Mouse (Mus musculus) ES-CJ7 (cell line): Measurements from ENCODE around the gene Dyrk1a.

Experiments
- DNase-seq: peaks from one replicate; pipeline ENCODE4 v3.0.0; 2011; ENCODE audit warnings: low read depth, low spot score

Gene Dyrk1a

DNA sequence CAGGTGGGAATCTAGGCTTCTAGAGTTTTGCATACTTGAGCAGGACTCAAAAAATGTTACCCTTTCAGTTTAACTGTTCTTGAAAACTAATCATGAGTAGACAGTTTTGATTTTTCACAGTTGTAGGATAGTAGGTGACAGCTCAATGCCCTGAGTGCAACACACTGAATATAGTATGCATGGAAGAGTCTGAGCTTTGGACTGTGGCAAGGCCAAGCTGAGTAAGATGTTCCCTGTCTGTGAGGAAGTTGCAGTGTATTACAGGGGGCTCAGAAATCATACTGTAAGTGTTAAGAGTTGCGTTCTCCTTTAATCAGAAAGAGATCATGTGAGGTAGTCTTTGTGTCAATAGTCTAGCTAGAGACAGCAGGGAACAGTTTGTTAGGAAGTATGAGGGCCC lies 20.4 kb downstream of the Dyrk1a start:
- DNase-seq: no peak

GRCm38 (mm10) chr16:94590977-94591376 lies 21.2 kb downstream of the Dyrk1a start:
- no peak for DNase-seq

DNA sequence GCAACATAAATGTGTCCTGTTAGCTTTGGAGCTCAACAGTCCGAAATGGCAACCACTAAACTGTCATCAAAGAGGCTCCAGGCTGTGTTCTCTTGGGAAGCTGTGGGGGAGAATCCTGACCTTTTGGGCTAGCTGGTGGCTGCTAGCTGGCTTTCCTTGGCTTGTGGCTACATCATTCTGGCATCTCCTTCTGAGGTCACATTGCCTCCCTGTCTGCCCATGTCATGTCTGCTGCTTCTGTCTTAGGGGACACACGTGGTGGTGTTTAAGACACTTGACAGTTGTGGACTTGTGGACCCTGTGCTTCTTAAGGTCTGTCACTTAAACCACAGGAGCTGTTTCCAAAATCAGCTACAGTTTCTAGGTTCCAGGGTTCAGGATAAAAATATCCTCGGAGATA lies 21.7 kb downstream of the Dyrk1a start:
- DNase-seq: no peak

- DNase-seq: no peak
These were observed 26.8 kb downstream of the Dyrk1a start for GRCm38 (mm10) chr16:94596633-94597032.

GRCm38 (mm10) chr16:94597640-94598039 lies 27.8 kb downstream of the Dyrk1a start:
- DNase-seq: no peak

DNA sequence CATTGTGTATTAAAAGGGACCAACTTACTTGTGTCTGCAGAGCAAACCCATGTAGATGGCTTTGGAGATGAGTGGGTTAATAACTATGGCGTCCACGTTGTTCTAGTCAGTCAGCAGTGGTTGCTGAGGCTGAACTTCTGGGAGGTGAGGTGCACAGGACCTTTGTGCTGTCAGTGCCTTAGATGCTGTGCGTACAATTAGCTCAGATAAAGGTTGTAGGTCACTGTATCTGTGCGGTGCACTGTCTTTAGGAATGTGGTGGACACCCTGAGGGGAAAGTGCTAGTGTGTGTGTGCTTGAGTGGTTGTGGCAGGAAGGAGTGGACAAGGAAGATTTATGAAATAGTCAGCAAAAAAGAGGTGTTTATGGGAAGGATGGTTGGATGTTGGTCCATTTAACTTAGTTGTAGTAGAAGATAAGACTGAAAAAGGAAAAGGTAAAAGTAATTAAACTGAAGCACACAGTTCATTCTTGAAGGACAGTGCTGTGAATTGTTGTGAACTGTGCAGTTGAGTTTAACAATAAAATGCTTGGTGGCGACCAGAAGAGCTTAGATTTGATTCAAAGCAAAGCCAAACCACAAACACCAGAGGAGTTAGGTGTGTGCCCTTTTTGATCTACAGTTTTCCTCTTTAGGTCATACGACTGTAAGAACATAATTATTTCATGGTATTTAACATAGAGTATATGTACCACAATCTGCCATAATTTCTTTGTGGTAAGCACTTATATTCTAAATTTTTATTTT lies 30.3 kb downstream of the Dyrk1a start:
- DNase-seq: no peak

GRCm38 (mm10) chr16:94601089-94601488 lies 31.3 kb downstream of the Dyrk1a start:
- DNase-seq: no peak

DNA sequence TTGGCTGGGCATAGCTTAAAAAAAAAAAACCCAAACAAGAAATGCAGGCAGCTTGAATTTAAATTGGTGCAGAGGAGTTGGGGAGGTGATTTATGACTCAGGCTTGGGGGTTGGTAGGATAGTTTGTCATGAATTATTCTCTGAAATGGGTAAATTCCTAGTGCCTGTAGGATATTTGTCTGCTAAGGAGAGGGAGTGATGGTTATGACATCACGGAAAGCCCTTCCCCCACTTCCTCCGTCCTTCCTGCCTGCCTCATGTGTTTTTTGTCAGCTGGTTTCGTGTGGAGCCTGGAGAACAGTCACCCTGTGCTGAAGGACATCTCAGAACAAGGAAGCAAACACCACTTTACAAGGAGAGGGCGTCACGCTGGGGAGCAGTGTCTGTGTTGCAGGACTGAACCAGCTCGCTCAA lies 31.7 kb downstream of the Dyrk1a start:
- DNase-seq: peak; percentile 92

- DNase-seq: no peak
These were observed 32.4 kb downstream of the Dyrk1a start for GRCm38 (mm10) chr16:94602188-94602587.

DNA sequence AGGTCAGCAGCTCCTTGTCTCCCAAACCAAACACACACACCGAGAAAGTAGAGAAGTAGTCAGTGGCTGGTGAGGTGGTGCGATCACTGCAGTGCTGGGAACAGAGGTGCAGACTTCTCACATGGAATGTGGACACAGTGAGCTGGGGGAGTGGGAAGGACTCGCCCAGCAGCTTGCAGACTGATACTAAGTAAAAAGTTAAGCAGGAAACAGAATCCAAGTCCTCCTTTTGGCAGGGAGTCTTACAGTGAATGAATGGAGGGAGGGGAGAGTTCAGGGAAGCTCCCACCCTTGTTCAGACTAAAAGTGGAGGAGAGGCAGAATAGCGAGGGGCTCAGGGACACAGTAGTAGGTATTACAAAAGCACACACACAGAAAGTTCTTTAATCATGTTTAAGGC lies 32.9 kb downstream of the Dyrk1a start:
- DNase-seq: no peak

GRCm38 (mm10) chr16:94606169-94606568 lies 36.4 kb downstream of the Dyrk1a start:
- DNase-seq: no peak

DNA sequence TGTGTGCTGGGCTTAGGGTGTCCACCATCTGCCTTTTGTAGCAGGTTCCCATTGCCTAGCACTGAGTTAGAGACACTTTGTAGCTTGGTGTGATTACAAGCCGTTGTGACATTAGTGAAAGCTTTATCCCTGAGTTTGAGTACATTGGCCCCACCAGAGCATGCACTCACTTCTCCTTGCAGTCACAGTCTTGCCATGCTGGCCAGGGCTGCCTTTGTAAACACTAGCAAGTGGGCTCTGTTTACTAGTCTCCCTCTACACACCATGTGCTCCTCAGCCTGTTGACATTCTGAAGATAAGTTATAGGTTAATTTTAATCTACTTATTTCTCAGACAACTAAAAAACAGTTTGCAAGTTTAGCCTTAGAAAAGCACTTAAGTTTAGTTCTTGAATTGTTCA lies 37.7 kb downstream of the Dyrk1a start:
- DNase-seq: no peak

DNA sequence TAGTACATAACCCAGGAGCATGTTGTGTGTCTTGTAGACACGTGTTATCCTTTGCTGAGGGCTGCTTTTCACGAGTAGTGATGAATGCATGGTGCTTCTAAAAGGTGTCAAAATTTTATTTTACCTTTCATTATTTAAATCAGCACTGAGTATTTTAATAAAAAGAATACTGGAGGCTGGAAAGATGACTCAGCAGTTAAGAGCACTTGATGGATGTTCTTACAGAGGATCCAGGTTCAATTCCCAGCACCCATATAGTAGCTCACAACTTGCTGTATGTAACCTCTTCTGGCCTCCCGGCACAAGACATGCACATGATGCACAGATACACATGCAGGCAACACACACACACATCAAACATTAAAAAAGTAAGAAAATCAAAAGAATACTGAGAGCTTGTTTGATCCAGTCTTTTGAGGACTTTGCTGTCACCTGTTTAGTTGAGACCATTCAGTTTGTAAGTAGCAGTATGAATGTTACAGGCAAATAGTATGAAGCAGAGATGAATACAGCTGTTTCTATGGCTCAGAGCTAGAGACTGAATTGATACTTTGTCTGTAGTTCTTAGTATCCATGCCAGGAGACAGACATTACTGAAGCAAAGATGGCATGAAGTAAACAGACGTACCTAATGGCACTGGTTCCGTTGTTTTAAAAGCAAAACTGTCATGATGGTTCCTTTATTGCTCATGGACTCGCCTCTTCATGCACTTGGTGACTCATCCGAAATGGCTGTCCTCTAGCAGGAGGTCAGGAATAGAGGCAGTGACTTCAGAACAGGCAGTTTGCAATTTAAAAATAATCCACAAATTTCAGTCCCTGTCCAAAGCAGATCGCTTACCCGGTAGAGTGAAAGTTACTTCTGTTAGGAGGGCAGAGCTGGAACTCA lies 39.1 kb downstream of the Dyrk1a start:
- DNase-seq: no peak

GRCm38 (mm10) chr16:94612573-94612972 lies 42.8 kb downstream of the Dyrk1a start:
- no peak for DNase-seq

GRCm38 (mm10) chr16:94617255-94617654 lies 47.4 kb downstream of the Dyrk1a start:
- DNase-seq: no peak

DNA sequence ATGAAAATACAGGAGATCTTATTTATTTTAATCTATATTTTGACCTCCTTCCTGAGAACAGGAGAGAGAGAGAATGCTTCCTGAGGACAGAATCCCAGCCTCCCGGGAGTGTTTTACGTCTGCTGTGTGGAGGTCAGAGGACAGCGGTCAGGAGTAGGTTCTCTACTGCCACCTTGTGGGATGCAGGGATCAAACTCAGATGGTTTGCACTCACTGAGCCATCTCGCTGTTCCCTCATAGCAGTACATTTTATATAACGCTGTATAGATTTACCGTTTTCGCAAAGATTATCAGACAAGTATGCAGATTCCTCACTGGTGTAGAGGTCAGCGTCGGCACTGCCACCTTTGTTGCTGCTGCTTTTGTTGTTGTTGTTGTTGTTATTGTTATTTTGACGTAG lies 48.7 kb downstream of the Dyrk1a start:
- DNase-seq: peak; percentile 77

DNA sequence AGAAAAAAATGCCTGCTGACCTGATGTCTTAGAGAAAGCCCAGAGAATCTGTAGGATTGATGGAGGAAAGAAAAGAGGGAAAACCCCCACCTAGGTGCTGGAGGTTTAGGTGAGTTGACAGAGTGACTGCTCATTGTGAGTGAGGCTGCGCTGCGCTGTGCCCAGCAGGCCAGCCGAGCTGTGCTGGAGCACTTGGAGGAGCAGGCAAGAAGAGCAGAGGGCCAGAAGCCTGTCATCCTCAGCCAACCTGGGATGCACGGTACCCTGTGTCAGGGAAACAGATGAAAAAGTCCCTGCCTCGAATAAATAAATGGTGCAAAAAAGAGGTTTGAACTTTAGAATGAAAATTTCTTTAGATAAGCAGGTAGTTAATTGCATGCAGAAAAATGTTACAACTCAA lies 49.5 kb downstream of the Dyrk1a start:
- no peak for DNase-seq

DNA sequence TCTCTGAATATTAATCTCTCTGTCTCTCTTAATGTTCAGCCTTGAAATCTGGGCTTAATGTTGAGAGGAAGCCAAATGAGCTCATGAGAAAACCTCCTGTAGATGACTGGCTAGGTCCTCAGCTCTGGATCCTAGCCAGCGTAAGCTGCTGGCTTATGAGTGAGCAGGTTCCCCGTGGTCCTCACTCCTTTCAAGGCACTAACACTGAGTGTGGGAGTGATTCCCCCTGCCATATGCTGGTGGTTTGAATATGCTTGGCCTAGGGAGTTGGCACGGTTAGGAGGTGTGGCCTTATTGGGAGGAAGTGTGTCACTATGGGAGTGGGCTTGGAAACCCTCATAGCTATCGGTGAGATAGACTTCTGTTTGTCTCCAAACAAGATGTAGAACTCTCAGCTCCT lies 55.1 kb downstream of the Dyrk1a start:
- DNase-seq: no peak

DNA sequence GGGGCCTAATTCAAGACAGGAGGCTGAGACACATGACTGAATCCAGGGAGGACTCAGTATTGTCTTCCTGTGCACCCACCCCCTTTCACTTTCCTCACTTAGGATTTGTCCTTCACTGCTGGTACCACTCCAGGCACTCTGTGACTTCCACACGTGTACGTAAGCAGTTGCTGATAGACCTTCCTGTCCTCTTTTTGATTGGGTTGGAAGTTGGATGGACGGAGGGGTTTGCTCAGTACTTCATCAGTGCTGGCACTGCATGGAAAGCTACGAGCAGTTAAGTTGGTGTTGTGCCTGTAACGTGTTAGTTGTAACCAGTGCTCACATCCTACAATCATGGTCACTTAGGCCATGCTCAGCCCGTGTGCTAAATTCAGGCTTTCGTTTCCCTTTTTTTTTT lies 55.8 kb downstream of the Dyrk1a start:
- DNase-seq: no peak

- peak; percentile 58 for DNase-seq
These were observed 57.9 kb downstream of the Dyrk1a start for GRCm38 (mm10) chr16:94627736-94628135.

GRCm38 (mm10) chr16:94628976-94629729 lies 59.3 kb downstream of the Dyrk1a start:
- DNase-seq: no peak

- peak; percentile 55 for DNase-seq
These were observed 62.2 kb downstream of the Dyrk1a start for GRCm38 (mm10) chr16:94631984-94632383.
